Mouse (Mus musculus): ENCODE measurements around the gene Pak1ip1.
"Not testable (repeated sequence)": the region's sequence is repeated elsewhere in the genome, so short reads cannot be mapped to it uniquely, and the experiment has no call there.

Gene Pak1ip1

GRCm38 (mm10) chr13:41000926-41001639 lies at the start of gene Pak1ip1:
Gene Pak1ip1 (plus strand): TSS chr13:41001023.
- DNase-seq = peak; percentile 94

GRCm38 (mm10) chr13:40951386-40951976 lies 49.3 kb upstream of the Pak1ip1 start:
- DNase-seq = no peak

GRCm38 (mm10) chr13:40953231-40953630 lies 47.6 kb upstream of the Pak1ip1 start:
- DNase-seq = peak; percentile 8

- no peak for DNase-seq
Observed at GRCm38 (mm10) chr13:40955773-40956172, 45.0 kb upstream of the Pak1ip1 start.

- DNase-seq = no peak
Observed at GRCm38 (mm10) chr13:40967609-40968008, 33.2 kb upstream of the Pak1ip1 start.

- DNase-seq = no peak
Observed at GRCm38 (mm10) chr13:40968564-40968963, 32.3 kb upstream of the Pak1ip1 start.

- no peak for DNase-seq
Observed at GRCm38 (mm10) chr13:40969761-40970390, 30.9 kb upstream of the Pak1ip1 start.

GRCm38 (mm10) chr13:40971261-40971660 lies 29.6 kb upstream of the Pak1ip1 start:
- no peak for DNase-seq

GRCm38 (mm10) chr13:40971831-40972230 lies 29.0 kb upstream of the Pak1ip1 start:
- no peak for DNase-seq

GRCm38 (mm10) chr13:40972976-40973375 lies 27.8 kb upstream of the Pak1ip1 start:
- no peak for DNase-seq

- DNase-seq = peak; percentile 29
Observed at GRCm38 (mm10) chr13:40977609-40978008, 23.2 kb upstream of the Pak1ip1 start.

GRCm38 (mm10) chr13:40978652-40979051 lies 22.2 kb upstream of the Pak1ip1 start:
- no peak for DNase-seq

- no peak for DNase-seq
Observed at GRCm38 (mm10) chr13:40979321-40979720, 21.5 kb upstream of the Pak1ip1 start.

- no peak for DNase-seq
Observed at GRCm38 (mm10) chr13:40982759-40983158, 18.1 kb upstream of the Pak1ip1 start.

GRCm38 (mm10) chr13:40986081-40986480 lies 14.7 kb upstream of the Pak1ip1 start:
- DNase-seq = no peak

- DNase-seq = not testable (repeated sequence)
Observed at GRCm38 (mm10) chr13:40987608-40988303, 13.1 kb upstream of the Pak1ip1 start.

- DNase-seq = no peak
Observed at GRCm38 (mm10) chr13:40988418-40988817, 12.4 kb upstream of the Pak1ip1 start.

- no peak for DNase-seq
Observed at GRCm38 (mm10) chr13:40994487-40995263, 6.1 kb upstream of the Pak1ip1 start.

GRCm38 (mm10) chr13:40998537-40998936 lies 2.3 kb upstream of the Pak1ip1 start:
- not testable (repeated sequence) for DNase-seq

GRCm38 (mm10) chr13:41000140-41000925 lies 490 bp upstream of the Pak1ip1 start:
- DNase-seq = peak; percentile 44

- no peak for DNase-seq
Observed at GRCm38 (mm10) chr13:41002001-41002400, 1.2 kb downstream of the Pak1ip1 start.

GRCm38 (mm10) chr13:41006244-41006643 lies 5.4 kb downstream of the Pak1ip1 start:
- no peak for DNase-seq
